Mouse (Mus musculus): Measurements from ENCODE around the gene Plrg1. TPM values are rescaled to one million over a fixed set of nuclear protein-coding genes. Genes with fewer than 3 reads are reported as not detected.

The Plrg1 gene
- polyA plus RNA-seq (2016; fragmentation: Nextera tagmentation; extraction: Ambion mirVana): 66.2 and 69.4 TPM in 2 replicates

GRCm38 (mm10) chr3:83055281-83056038 lies at the start of gene Plrg1:
Plrg1 (plus strand) TSS chr3:83055522.
- Histone ChIP-seq H3K4me2 (peak within 1 kb of the TSS; percentile 91), H3K27me3 (replicated peaks) (no peaks in the 10 kb centered on the region), H3K27ac (peak within 1 kb of the TSS; percentile 77), H3K4me1 (peaks cover 32% of the 10 kb centered on the region), H3K9me3 (replicated peaks) (no peaks in the 10 kb centered on the region), H3K36me3 (peaks cover 36% of the 10 kb centered on the region), H3K9ac (peak within 1 kb of the TSS; percentile 90), H3K4me3 (peak within 1 kb of the TSS; percentile 93)
- under 1% methylated on average over 61 of the region's 61 CpGs for WGBS (ENCODE audit: insufficient replicate concordance)
- peak; percentile 98 for ATAC-seq

- WGBS (ENCODE audit: insufficient replicate concordance): 30% methylated on average over 7 of the region's 7 CpGs
- no peaks in the 10 kb centered on the region for H3K4me1 ChIP-seq
These were observed 47.8 kb upstream of the Plrg1 start, which contains the start of gene Fgg for GRCm38 (mm10) chr3:83007557-83007956. Fgg (plus strand) TSS chr3:83007724.

GRCm38 (mm10) chr3:83010291-83010690 lies 45.0 kb upstream of the Plrg1 start:
- Histone ChIP-seq H3K36me3 (peaks cover 4% of the 10 kb centered on the region; the same call in 1 of the 2 replicates), H3K9ac (peak overlapping the region; percentile 12; the same call in 1 of the 2 replicates), H3K9me3 (replicated peaks) (no peaks in the 10 kb centered on the region), H3K27ac (no peak overlapping the region), H3K4me3 (peak overlapping the region; percentile 2; the same call in 1 of the 2 replicates), H3K4me2 (peak overlapping the region; percentile 23), H3K27me3 (replicated peaks) (no peaks in the 10 kb centered on the region), H3K4me1 (no peaks in the 10 kb centered on the region)
- WGBS (ENCODE audit: insufficient replicate concordance): 58% methylated on average over 11 of the region's 11 CpGs
- ATAC-seq: no peak

More at GRCm38 (mm10) chr3:83007557-83007956, 47.8 kb upstream of the Plrg1 start, which contains the start of gene Fgg:
- ATAC-seq: peak; percentile 73
- Histone ChIP-seq H3K27me3 (replicated peaks) (no peaks in the 10 kb centered on the region), H3K4me3 (peak within 1 kb of the TSS; percentile 13), H3K9me3 (replicated peaks) (no peaks in the 10 kb centered on the region), H3K4me2 (peak within 1 kb of the TSS; percentile 42), H3K9ac (no peak within 1 kb of the TSS), H3K36me3 (peaks cover 4% of the 10 kb centered on the region; the same call in 1 of the 2 replicates), H3K27ac (0 out of 2 replicates have a peak within 1 kb of the TSS, but pooled peaks have one; percentile 42)

- 74% methylated on average over 4 of the region's 4 CpGs for WGBS (ENCODE audit: insufficient replicate concordance)
- ATAC-seq: no peak
- peak overlapping the region; percentile 23; the same call in 1 of the 2 replicates for H3K4me2 ChIP-seq
These were observed 44.2 kb upstream of the Plrg1 start for GRCm38 (mm10) chr3:83011136-83011535.

GRCm38 (mm10) chr3:83011565-83011964 lies 43.8 kb upstream of the Plrg1 start:
- no peak overlapping the region for H3K4me3 ChIP-seq
- no peak overlapping the region for H3K9ac ChIP-seq
- H3K4me1 ChIP-seq: no peaks in the 10 kb centered on the region
- H3K4me2 ChIP-seq: no peak overlapping the region
- no peak overlapping the region for H3K27ac ChIP-seq
- H3K36me3 ChIP-seq: peaks cover 4% of the 10 kb centered on the region; the same call in 1 of the 2 replicates
- ATAC-seq: no peak
- no peaks in the 10 kb centered on the region for H3K9me3 ChIP-seq (replicated peaks)
- H3K27me3 ChIP-seq (replicated peaks): no peaks in the 10 kb centered on the region
- 74% methylated on average over 4 of the region's 4 CpGs for WGBS (ENCODE audit: insufficient replicate concordance)

More at GRCm38 (mm10) chr3:83011136-83011535, 44.2 kb upstream of the Plrg1 start:
- H3K27ac ChIP-seq: no peak overlapping the region
- H3K9ac ChIP-seq: no peak overlapping the region
- H3K27me3 ChIP-seq (replicated peaks): no peaks in the 10 kb centered on the region
- H3K4me1 ChIP-seq: no peaks in the 10 kb centered on the region
- H3K9me3 ChIP-seq (replicated peaks): no peaks in the 10 kb centered on the region
- H3K4me3 ChIP-seq: no peak overlapping the region
- H3K36me3 ChIP-seq: peaks cover 4% of the 10 kb centered on the region; the same call in 1 of the 2 replicates

GRCm38 (mm10) chr3:83012636-83013035 lies 42.7 kb upstream of the Plrg1 start:
- Histone ChIP-seq H3K9ac (no peak overlapping the region), H3K4me1 (no peaks in the 10 kb centered on the region), H3K36me3 (peaks cover 4% of the 10 kb centered on the region; the same call in 1 of the 2 replicates), H3K4me2 (no peak overlapping the region), H3K27ac (no peak overlapping the region), H3K27me3 (replicated peaks) (no peaks in the 10 kb centered on the region), H3K4me3 (no peak overlapping the region), H3K9me3 (replicated peaks) (no peaks in the 10 kb centered on the region)
- 81% methylated on average over 19 of the region's 19 CpGs for WGBS (ENCODE audit: insufficient replicate concordance)
- no peak for ATAC-seq

GRCm38 (mm10) chr3:83013951-83014350 lies 41.4 kb upstream of the Plrg1 start:
- Histone ChIP-seq H3K4me1 (no peaks in the 10 kb centered on the region), H3K9me3 (replicated peaks) (no peaks in the 10 kb centered on the region), H3K4me3 (no peak overlapping the region), H3K36me3 (peaks cover 4% of the 10 kb centered on the region; the same call in 1 of the 2 replicates), H3K9ac (no peak overlapping the region), H3K27ac (no peak overlapping the region), H3K4me2 (no peak overlapping the region), H3K27me3 (replicated peaks) (no peaks in the 10 kb centered on the region)
- 72% methylated on average over 10 of the region's 10 CpGs for WGBS (ENCODE audit: insufficient replicate concordance)
- no peak for ATAC-seq

GRCm38 (mm10) chr3:83016236-83016635 lies 39.1 kb upstream of the Plrg1 start:
- H3K27me3 ChIP-seq (replicated peaks): no peaks in the 10 kb centered on the region
- no peak overlapping the region for H3K27ac ChIP-seq
- WGBS (ENCODE audit: insufficient replicate concordance): 53% methylated on average over 1 of the region's 1 CpGs
- H3K9ac ChIP-seq: no peak overlapping the region
- H3K4me3 ChIP-seq: no peak overlapping the region
- H3K36me3 ChIP-seq: peaks cover 4% of the 10 kb centered on the region; the same call in 1 of the 2 replicates
- no peak for ATAC-seq
- H3K4me2 ChIP-seq: no peak overlapping the region
- no peaks in the 10 kb centered on the region for H3K9me3 ChIP-seq (replicated peaks)
- H3K4me1 ChIP-seq: no peaks in the 10 kb centered on the region

GRCm38 (mm10) chr3:83020387-83020786 lies 34.9 kb upstream of the Plrg1 start:
- H3K4me2 ChIP-seq: no peak overlapping the region
- peak; percentile 73 for ATAC-seq

GRCm38 (mm10) chr3:83021176-83021575 lies 34.1 kb upstream of the Plrg1 start:
- no peak for ATAC-seq
- Histone ChIP-seq H3K4me3 (no peak overlapping the region), H3K4me2 (no peak overlapping the region), H3K27ac (no peak overlapping the region), H3K9ac (no peak overlapping the region), H3K9me3 (replicated peaks) (no peaks in the 10 kb centered on the region), H3K4me1 (no peaks in the 10 kb centered on the region), H3K27me3 (replicated peaks) (no peaks in the 10 kb centered on the region), H3K36me3 (no peaks in the 10 kb centered on the region)
- 76% methylated on average over 5 of the region's 5 CpGs for WGBS (ENCODE audit: insufficient replicate concordance)

More at GRCm38 (mm10) chr3:83020387-83020786, 34.9 kb upstream of the Plrg1 start:
- WGBS (ENCODE audit: insufficient replicate concordance): 55% methylated on average over 2 of the region's 2 CpGs
- no peak overlapping the region for H3K4me3 ChIP-seq
- H3K9me3 ChIP-seq (replicated peaks): no peaks in the 10 kb centered on the region
- H3K4me1 ChIP-seq: no peaks in the 10 kb centered on the region
- H3K27ac ChIP-seq: peak overlapping the region; percentile 51; the same call in 1 of the 2 replicates
- no peak overlapping the region for H3K9ac ChIP-seq
- H3K27me3 ChIP-seq (replicated peaks): no peaks in the 10 kb centered on the region
- H3K36me3 ChIP-seq: no peaks in the 10 kb centered on the region

- Histone ChIP-seq H3K9me3 (replicated peaks) (no peaks in the 10 kb centered on the region), H3K4me2 (no peak overlapping the region), H3K9ac (no peak overlapping the region), H3K27ac (no peak overlapping the region), H3K4me1 (no peaks in the 10 kb centered on the region), H3K4me3 (no peak overlapping the region), H3K27me3 (replicated peaks) (no peaks in the 10 kb centered on the region), H3K36me3 (no peaks in the 10 kb centered on the region)
- 70% methylated on average over 6 of the region's 6 CpGs for WGBS (ENCODE audit: insufficient replicate concordance)
- no peak for ATAC-seq
These were observed 30.3 kb upstream of the Plrg1 start for GRCm38 (mm10) chr3:83025036-83025435.

Data from liver, embryonic 12.5 days (tissue).